Mouse (Mus musculus): ENCODE data around the gene Gpha2.

DNA sequence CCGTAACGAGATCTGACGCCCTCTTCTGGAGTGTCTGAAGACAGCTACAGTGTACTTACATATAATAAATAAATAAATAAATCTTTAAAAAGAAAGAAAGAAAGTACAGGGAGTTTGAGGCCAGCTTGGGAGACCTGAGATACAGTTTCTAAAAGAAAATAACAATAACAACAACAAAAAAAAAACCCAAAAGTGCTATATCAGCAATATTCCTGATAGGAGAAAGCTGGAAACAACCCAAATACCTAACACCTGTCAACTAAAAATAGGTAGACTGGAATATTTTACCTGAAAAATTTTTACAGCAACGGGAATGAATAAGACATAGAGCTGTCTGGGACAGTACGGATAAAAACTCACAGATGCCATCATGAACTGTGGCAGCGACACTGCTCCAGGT, 47.4 kb upstream of the Gpha2 start:
- no peak for TF ChIP-seq POLR2A (IDR thresholded peaks at IDR 0.05; ENCODE audit: low read depth, low read length)
- no peak for TF ChIP-seq PAX5 (IDR thresholded peaks at IDR 0.05; ENCODE audit: low read length)

Data from CH12.LX (cell line).